Mouse (Mus musculus): ENCODE measurements around the gene Gm20696.

The Gm20696 gene

GRCm38 (mm10) chr6:99625306-99625705 lies 41.3 kb downstream of the Gm20696 start:
- no peak for DNase-seq (ENCODE audit: low read depth, low spot score)

GRCm38 (mm10) chr6:99624542-99624941 lies 42.1 kb downstream of the Gm20696 start:
- no peak for DNase-seq (ENCODE audit: low read depth, low spot score)

- DNase-seq (ENCODE audit: low read depth, low spot score): peak; percentile 19
These were observed 43.0 kb downstream of the Gm20696 start for GRCm38 (mm10) chr6:99623641-99624040.

GRCm38 (mm10) chr6:99621167-99621566 lies 45.4 kb downstream of the Gm20696 start:
- no peak for DNase-seq (ENCODE audit: low read depth, low spot score)

GRCm38 (mm10) chr6:99620471-99620870 lies 46.1 kb downstream of the Gm20696 start:
- no peak for DNase-seq (ENCODE audit: low read depth, low spot score)

- no peak for DNase-seq (ENCODE audit: low read depth, low spot score)
These were observed 46.6 kb downstream of the Gm20696 start for GRCm38 (mm10) chr6:99619964-99620363.

- DNase-seq (ENCODE audit: low read depth, low spot score): no peak
These were observed 47.1 kb downstream of the Gm20696 start for GRCm38 (mm10) chr6:99619466-99619865.

GRCm38 (mm10) chr6:99617867-99618266 lies 48.7 kb downstream of the Gm20696 start:
- no peak for DNase-seq (ENCODE audit: low read depth, low spot score)

- DNase-seq (ENCODE audit: low read depth, low spot score): no peak
These were observed 49.2 kb downstream of the Gm20696 start for GRCm38 (mm10) chr6:99617415-99617814.

- no peak for DNase-seq (ENCODE audit: low read depth, low spot score)
These were observed 51.3 kb downstream of the Gm20696 start for GRCm38 (mm10) chr6:99615272-99615751.

- no peak for DNase-seq (ENCODE audit: low read depth, low spot score)
These were observed 51.9 kb downstream of the Gm20696 start for GRCm38 (mm10) chr6:99614566-99615271.

- peak; percentile 24 for DNase-seq (ENCODE audit: low read depth, low spot score)
These were observed 54.7 kb downstream of the Gm20696 start for GRCm38 (mm10) chr6:99611866-99612265.

GRCm38 (mm10) chr6:99610454-99611427 lies 55.9 kb downstream of the Gm20696 start:
- no peak for DNase-seq (ENCODE audit: low read depth, low spot score)

- no peak for DNase-seq (ENCODE audit: low read depth, low spot score)
These were observed 60.5 kb downstream of the Gm20696 start for GRCm38 (mm10) chr6:99606079-99606478.

GRCm38 (mm10) chr6:99604758-99605157 lies 61.8 kb downstream of the Gm20696 start:
- DNase-seq (ENCODE audit: low read depth, low spot score): no peak

GRCm38 (mm10) chr6:99602434-99602833 lies 64.2 kb downstream of the Gm20696 start:
- DNase-seq (ENCODE audit: low read depth, low spot score): no peak

GRCm38 (mm10) chr6:99600886-99601285 lies 65.7 kb downstream of the Gm20696 start:
- no peak for DNase-seq (ENCODE audit: low read depth, low spot score)

- peak; percentile 77 for DNase-seq (ENCODE audit: low read depth, low spot score)
These were observed 66.3 kb downstream of the Gm20696 start for GRCm38 (mm10) chr6:99600168-99600793.

- no peak for DNase-seq (ENCODE audit: low read depth, low spot score)
These were observed 66.9 kb downstream of the Gm20696 start for GRCm38 (mm10) chr6:99599651-99600050.

GRCm38 (mm10) chr6:99599229-99599628 lies 67.4 kb downstream of the Gm20696 start:
- DNase-seq (ENCODE audit: low read depth, low spot score): no peak

GRCm38 (mm10) chr6:99577040-99577439 lies 89.6 kb downstream of the Gm20696 start:
- no peak for DNase-seq (ENCODE audit: low read depth, low spot score)

- no peak for DNase-seq (ENCODE audit: low read depth, low spot score)
These were observed 91.0 kb downstream of the Gm20696 start for GRCm38 (mm10) chr6:99575633-99576032.
